Mouse (Mus musculus): Measurements from ENCODE around the gene Ptprd. TPM values are rescaled to one million over a fixed set of nuclear protein-coding genes. Genes with fewer than 3 reads are reported as not detected.

Ptprd gene
- polyA plus RNA-seq, 1 experiment from 2014 or later, result 31.2 TPM

GRCm38 (mm10) chr4:76941382-76942360 lies 1270.1 kb downstream of the Ptprd start:
- ATAC-seq (ENCODE audit: insufficient number of reproducible peaks, low FRiP score, low TSS enrichment, low read depth), result no peak
- 84% methylated on average over 6 of the region's 6 CpGs for WGBS

GRCm38 (mm10) chr4:76931559-76931958 lies 1280.2 kb downstream of the Ptprd start:
- Histone ChIP-seq H3K9me3 (no peaks in the 10 kb centered on the region), H3K27me3 (no peaks in the 10 kb centered on the region), H3K4me1 (no peaks in the 10 kb centered on the region), H3K27ac (no peak overlapping the region), H3K36me3 (no peaks in the 10 kb centered on the region), H3K4me3 (no peak overlapping the region), H3K4me2 (no peak overlapping the region), H3K9ac (no peak overlapping the region)
- 75% methylated on average over 2 of the region's 2 CpGs for WGBS
- ATAC-seq (ENCODE audit: insufficient number of reproducible peaks, low FRiP score, low TSS enrichment, low read depth), result no peak

More at GRCm38 (mm10) chr4:76941382-76942360, 1270.1 kb downstream of the Ptprd start:
- H3K9ac ChIP-seq, result no peak overlapping the region
- no peak overlapping the region for H3K4me3 ChIP-seq
- no peak overlapping the region for H3K27ac ChIP-seq
- no peaks in the 10 kb centered on the region for H3K4me1 ChIP-seq
- no peaks in the 10 kb centered on the region for H3K27me3 ChIP-seq
- no peak overlapping the region for H3K4me2 ChIP-seq
- no peaks in the 10 kb centered on the region for H3K9me3 ChIP-seq
- no peaks in the 10 kb centered on the region for H3K36me3 ChIP-seq

- Histone ChIP-seq H3K9me3 (no peaks in the 10 kb centered on the region), H3K9ac (no peak overlapping the region), H3K4me3 (no peak overlapping the region), H3K4me2 (no peak overlapping the region), H3K36me3 (no peaks in the 10 kb centered on the region), H3K27me3 (no peaks in the 10 kb centered on the region), H3K4me1 (no peaks in the 10 kb centered on the region), H3K27ac (no peak overlapping the region)
- 64% methylated on average over 5 of the region's 5 CpGs for WGBS
- ATAC-seq (ENCODE audit: insufficient number of reproducible peaks, low FRiP score, low TSS enrichment, low read depth), result no peak
Measured at GRCm38 (mm10) chr4:76913532-76914150, 1298.1 kb downstream of the Ptprd start.

- no peaks in the 10 kb centered on the region for H3K4me1 ChIP-seq
- no peaks in the 10 kb centered on the region for H3K36me3 ChIP-seq
- ATAC-seq (ENCODE audit: insufficient number of reproducible peaks, low FRiP score, low TSS enrichment, low read depth), result no peak
- no peak overlapping the region for H3K4me3 ChIP-seq
- H3K9me3 ChIP-seq, result no peaks in the 10 kb centered on the region
- H3K4me2 ChIP-seq, result no peak overlapping the region
- H3K27ac ChIP-seq, result no peak overlapping the region
- no peaks in the 10 kb centered on the region for H3K27me3 ChIP-seq
- no peak overlapping the region for H3K9ac ChIP-seq
- WGBS, result 49% methylated on average over 1 of the region's 1 CpGs
Measured at GRCm38 (mm10) chr4:76901692-76902091, 1310.1 kb downstream of the Ptprd start.

GRCm38 (mm10) chr4:76889669-76890068 lies 1322.1 kb downstream of the Ptprd start:
- 67% methylated on average over 1 of the region's 1 CpGs for WGBS
- Histone ChIP-seq H3K36me3 (no peaks in the 10 kb centered on the region), H3K9me3 (no peaks in the 10 kb centered on the region), H3K4me3 (no peak overlapping the region), H3K27me3 (no peaks in the 10 kb centered on the region), H3K27ac (no peak overlapping the region), H3K9ac (no peak overlapping the region), H3K4me1 (no peaks in the 10 kb centered on the region), H3K4me2 (no peak overlapping the region)
- no peak for ATAC-seq (ENCODE audit: insufficient number of reproducible peaks, low FRiP score, low TSS enrichment, low read depth)

GRCm38 (mm10) chr4:76881610-76882009 lies 1330.2 kb downstream of the Ptprd start:
- 68% methylated on average over 3 of the region's 3 CpGs for WGBS
- Histone ChIP-seq H3K4me1 (no peaks in the 10 kb centered on the region), H3K9me3 (no peaks in the 10 kb centered on the region), H3K4me2 (no peak overlapping the region), H3K36me3 (no peaks in the 10 kb centered on the region), H3K4me3 (no peak overlapping the region), H3K27me3 (no peaks in the 10 kb centered on the region), H3K27ac (no peak overlapping the region), H3K9ac (no peak overlapping the region)
- ATAC-seq (ENCODE audit: insufficient number of reproducible peaks, low FRiP score, low TSS enrichment, low read depth), result no peak

- 80% methylated on average over 1 of the region's 1 CpGs for WGBS
- H3K27ac ChIP-seq, result no peak overlapping the region
- no peaks in the 10 kb centered on the region for H3K9me3 ChIP-seq
- no peaks in the 10 kb centered on the region for H3K27me3 ChIP-seq
- H3K36me3 ChIP-seq, result no peaks in the 10 kb centered on the region
- ATAC-seq (ENCODE audit: insufficient number of reproducible peaks, low FRiP score, low TSS enrichment, low read depth), result no peak
- H3K4me2 ChIP-seq, result no peak overlapping the region
- no peaks in the 10 kb centered on the region for H3K4me1 ChIP-seq
- no peak overlapping the region for H3K9ac ChIP-seq
- no peak overlapping the region for H3K4me3 ChIP-seq
Measured at GRCm38 (mm10) chr4:76870971-76871370, 1340.8 kb downstream of the Ptprd start.

GRCm38 (mm10) chr4:76865585-76865984 lies 1346.2 kb downstream of the Ptprd start:
- no peak overlapping the region for H3K4me2 ChIP-seq
- H3K4me1 ChIP-seq, result no peaks in the 10 kb centered on the region
- H3K9ac ChIP-seq, result no peak overlapping the region
- no peaks in the 10 kb centered on the region for H3K27me3 ChIP-seq
- no peak for ATAC-seq (ENCODE audit: insufficient number of reproducible peaks, low FRiP score, low TSS enrichment, low read depth)
- no peak overlapping the region for H3K4me3 ChIP-seq
- no peak overlapping the region for H3K27ac ChIP-seq
- 85% methylated on average over 3 of the region's 3 CpGs for WGBS
- H3K36me3 ChIP-seq, result no peaks in the 10 kb centered on the region
- no peaks in the 10 kb centered on the region for H3K9me3 ChIP-seq

GRCm38 (mm10) chr4:76846265-76846664 lies 1365.5 kb downstream of the Ptprd start:
- H3K4me1 ChIP-seq, result no peaks in the 10 kb centered on the region
- no peak overlapping the region for H3K4me3 ChIP-seq
- H3K9ac ChIP-seq, result no peak overlapping the region
- no peaks in the 10 kb centered on the region for H3K36me3 ChIP-seq
- 35% methylated on average over 7 of the region's 7 CpGs for WGBS
- H3K27me3 ChIP-seq, result no peaks in the 10 kb centered on the region
- H3K4me2 ChIP-seq, result no peak overlapping the region
- no peaks in the 10 kb centered on the region for H3K9me3 ChIP-seq
- H3K27ac ChIP-seq, result no peak overlapping the region
- no peak for ATAC-seq (ENCODE audit: insufficient number of reproducible peaks, low FRiP score, low TSS enrichment, low read depth)

- no peaks in the 10 kb centered on the region for H3K36me3 ChIP-seq
- no peaks in the 10 kb centered on the region for H3K4me1 ChIP-seq
- ATAC-seq (ENCODE audit: insufficient number of reproducible peaks, low FRiP score, low TSS enrichment, low read depth), result no peak
- WGBS, result 62% methylated on average over 1 of the region's 1 CpGs
- H3K4me3 ChIP-seq, result no peak overlapping the region
- no peak overlapping the region for H3K27ac ChIP-seq
- no peak overlapping the region for H3K4me2 ChIP-seq
- H3K27me3 ChIP-seq, result no peaks in the 10 kb centered on the region
- H3K9me3 ChIP-seq, result no peaks in the 10 kb centered on the region
- no peak overlapping the region for H3K9ac ChIP-seq
Measured at GRCm38 (mm10) chr4:76839016-76839415, 1372.7 kb downstream of the Ptprd start.

- no peak overlapping the region for H3K27ac ChIP-seq
- no peak overlapping the region for H3K4me3 ChIP-seq
- H3K36me3 ChIP-seq, result no peaks in the 10 kb centered on the region
- WGBS, result 49% methylated on average over 2 of the region's 2 CpGs
- no peak overlapping the region for H3K4me2 ChIP-seq
- no peak for ATAC-seq (ENCODE audit: insufficient number of reproducible peaks, low FRiP score, low TSS enrichment, low read depth)
- H3K4me1 ChIP-seq, result no peaks in the 10 kb centered on the region
- H3K9me3 ChIP-seq, result no peaks in the 10 kb centered on the region
- H3K27me3 ChIP-seq, result no peaks in the 10 kb centered on the region
- H3K9ac ChIP-seq, result no peak overlapping the region
Measured at GRCm38 (mm10) chr4:76812138-76812537, 1399.6 kb downstream of the Ptprd start.

GRCm38 (mm10) chr4:76802708-76803107 lies 1409.1 kb downstream of the Ptprd start:
- ATAC-seq (ENCODE audit: insufficient number of reproducible peaks, low FRiP score, low TSS enrichment, low read depth), result no peak
- Histone ChIP-seq H3K27me3 (no peaks in the 10 kb centered on the region), H3K27ac (no peak overlapping the region), H3K36me3 (no peaks in the 10 kb centered on the region), H3K4me2 (no peak overlapping the region), H3K4me1 (no peaks in the 10 kb centered on the region), H3K9me3 (no peaks in the 10 kb centered on the region), H3K4me3 (no peak overlapping the region), H3K9ac (no peak overlapping the region)
- 72% methylated on average over 4 of the region's 4 CpGs for WGBS
